Mouse (Mus musculus): ENCODE measurements around the gene Eif3c. TPM values are rescaled to one million over a fixed set of nuclear protein-coding genes. Genes with fewer than 3 reads are reported as not detected.

The Eif3c gene
- polyA plus RNA-seq, 1 experiment from 2014 or later: 207 TPM

- no peak for ATAC-seq (ENCODE audit: low FRiP score, low TSS enrichment)
- Histone ChIP-seq H3K27me3 (ENCODE audit: control insufficient read depth, insufficient read depth, low read length) (no peaks in the 10 kb centered on the region), H3K36me3 (ENCODE audit: control insufficient read depth, insufficient read depth, low read length) (peaks cover 14% of the 10 kb centered on the region), H3K9ac (ENCODE audit: low read depth, low read length) (no peak overlapping the region), H3K4me3 (ENCODE audit: low read length) (no peak overlapping the region), H3K27ac (ENCODE audit: low read depth, low read length) (no peak overlapping the region), H3K4me2 (replicated peaks; ENCODE audit: low read depth, low read length) (no peak overlapping the region), H3K9me3 (ENCODE audit: control insufficient read depth, low read length) (no peaks in the 10 kb centered on the region), H3K4me1 (ENCODE audit: control insufficient read depth, insufficient read depth, low read length) (no peaks in the 10 kb centered on the region; the same call in 1 of the 2 replicates)
- 92% methylated on average over 2 of the region's 2 CpGs for WGBS
Measured at GRCm38 (mm10) chr7:126504913-126505312, 61.3 kb downstream of the Eif3c start.

DNA sequence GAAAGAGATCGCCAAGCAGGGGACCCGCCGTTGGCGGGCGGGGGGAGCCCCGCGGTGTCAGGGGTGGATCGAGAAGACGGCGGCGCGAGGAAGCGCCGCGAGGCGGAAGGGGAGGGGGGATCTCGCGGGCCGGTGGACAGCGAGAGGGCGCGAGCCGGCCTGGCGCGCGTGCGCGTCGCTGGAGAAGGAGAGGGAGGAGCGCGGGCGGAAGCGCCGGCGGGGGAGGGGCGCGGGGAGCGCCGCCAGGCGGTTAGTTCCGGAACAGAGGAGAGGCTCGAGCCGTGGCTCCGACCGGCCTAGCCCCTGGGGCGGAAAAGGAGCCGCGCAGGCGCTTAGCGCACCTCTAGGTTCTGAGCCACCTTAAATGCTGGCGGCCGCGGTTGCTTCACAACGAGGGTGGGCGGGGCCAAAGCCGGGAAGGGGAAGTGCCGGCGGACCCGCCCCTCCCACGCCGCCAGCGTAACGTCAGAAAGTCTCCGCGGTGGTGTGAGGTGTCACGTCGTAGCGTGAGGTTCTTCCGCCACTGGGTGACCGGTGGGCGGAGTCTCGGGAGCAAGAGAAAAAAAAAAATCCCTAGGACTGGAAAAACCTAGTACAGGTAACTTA is 62.8 kb downstream of the Eif3c start, which contains the start of gene Atxn2l:
Atxn2l (minus strand) TSS at position 165 of the 606 bp plus-strand sequence.
- Histone ChIP-seq H3K4me1 (ENCODE audit: control insufficient read depth, insufficient read depth, low read length) (no peaks in the 10 kb centered on the region; the same call in 1 of the 2 replicates), H3K4me2 (replicated peaks; ENCODE audit: low read depth, low read length) (peak within 1 kb of the TSS; percentile 61), H3K9ac (ENCODE audit: low read depth, low read length) (peak within 1 kb of the TSS; percentile 100), H3K4me3 (ENCODE audit: low read length) (peak within 1 kb of the TSS; percentile 100), H3K36me3 (ENCODE audit: control insufficient read depth, insufficient read depth, low read length) (peaks cover 29% of the 10 kb centered on the region), H3K27me3 (ENCODE audit: control insufficient read depth, insufficient read depth, low read length) (no peaks in the 10 kb centered on the region), H3K27ac (ENCODE audit: low read depth, low read length) (peak within 1 kb of the TSS; percentile 100), H3K9me3 (ENCODE audit: control insufficient read depth, low read length) (no peaks in the 10 kb centered on the region)
- under 1% methylated on average over 59 of the region's 72 CpGs for WGBS
- ATAC-seq (ENCODE audit: low FRiP score, low TSS enrichment): peak; percentile 92

DNA sequence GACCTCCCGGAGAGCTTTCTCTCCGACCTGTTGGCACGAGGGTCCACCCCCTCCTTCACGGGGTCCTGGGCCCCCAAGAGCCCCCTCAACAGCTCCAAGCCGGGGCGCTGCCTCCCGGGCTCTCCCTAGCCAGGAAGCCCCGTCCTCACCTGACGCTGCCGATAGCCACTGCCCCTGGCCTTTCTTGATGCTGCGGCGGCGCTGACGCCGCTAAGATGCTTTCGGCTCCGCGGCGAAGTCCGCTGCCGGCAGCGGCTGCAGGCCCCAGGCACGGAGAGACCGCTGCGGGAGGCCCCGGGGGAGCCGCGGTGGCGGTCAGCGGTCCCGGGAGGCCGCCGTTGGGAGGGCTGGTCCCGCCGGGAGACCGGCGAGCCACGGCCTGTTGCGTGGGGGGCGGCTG is 63.5 kb downstream of the Eif3c start:
- H3K4me2 ChIP-seq (replicated peaks; ENCODE audit: low read depth, low read length): peak overlapping the region; percentile 35
- H3K27me3 ChIP-seq (ENCODE audit: control insufficient read depth, insufficient read depth, low read length): no peaks in the 10 kb centered on the region
- H3K9ac ChIP-seq (ENCODE audit: low read depth, low read length): peak overlapping the region; percentile 100
- H3K4me1 ChIP-seq (ENCODE audit: control insufficient read depth, insufficient read depth, low read length): no peaks in the 10 kb centered on the region; the same call in 1 of the 2 replicates
- 0% methylated on average over 40 of the region's 40 CpGs for WGBS
- peak overlapping the region; percentile 100 for H3K4me3 ChIP-seq (ENCODE audit: low read length)
- ATAC-seq (ENCODE audit: low FRiP score, low TSS enrichment): no peak
- H3K27ac ChIP-seq (ENCODE audit: low read depth, low read length): peak overlapping the region; percentile 100
- H3K36me3 ChIP-seq (ENCODE audit: control insufficient read depth, insufficient read depth, low read length): peaks cover 36% of the 10 kb centered on the region
- no peaks in the 10 kb centered on the region for H3K9me3 ChIP-seq (ENCODE audit: control insufficient read depth, low read length)

DNA sequence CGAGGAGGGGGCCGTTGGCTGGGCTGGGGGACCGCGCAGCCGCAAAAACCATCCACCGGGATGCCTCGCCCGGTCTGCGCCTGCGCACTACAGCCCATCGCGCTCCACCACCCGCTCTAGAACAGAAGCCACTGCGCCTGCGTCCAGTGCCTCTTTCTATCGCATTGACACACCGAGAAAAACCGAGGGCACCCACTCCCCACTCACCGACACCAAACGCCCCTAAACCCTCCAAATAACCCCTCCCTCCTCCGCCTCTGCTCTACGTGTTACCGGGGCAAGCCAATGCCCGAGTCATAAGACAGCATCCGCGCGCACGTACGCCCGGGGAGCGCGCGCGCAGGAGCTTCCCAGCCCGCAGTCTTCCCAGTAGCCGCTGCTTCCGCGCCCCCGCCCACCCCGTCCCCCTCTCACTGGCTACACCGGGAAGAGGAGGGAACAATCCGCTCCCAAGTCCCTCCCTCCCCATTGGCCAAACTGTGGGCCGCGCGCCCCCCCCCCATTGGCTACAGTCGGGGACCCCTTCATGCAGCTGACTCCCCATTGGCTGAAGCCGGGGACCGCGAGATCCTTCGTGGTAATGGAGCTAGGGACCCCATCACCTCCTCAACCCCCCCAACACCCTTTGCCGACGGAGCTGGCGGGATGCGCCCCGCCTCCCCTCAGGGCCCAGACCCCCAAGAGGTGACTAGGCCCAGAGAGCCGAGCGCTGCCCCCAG is 64.0 kb downstream of the Eif3c start:
- under 1% methylated on average over 50 of the region's 57 CpGs for WGBS
- peak overlapping the region; percentile 100 for H3K4me3 ChIP-seq (ENCODE audit: low read length)
- no peaks in the 10 kb centered on the region; the same call in 1 of the 2 replicates for H3K4me1 ChIP-seq (ENCODE audit: control insufficient read depth, insufficient read depth, low read length)
- H3K27me3 ChIP-seq (ENCODE audit: control insufficient read depth, insufficient read depth, low read length): no peaks in the 10 kb centered on the region
- H3K27ac ChIP-seq (ENCODE audit: low read depth, low read length): peak overlapping the region; percentile 100
- H3K9me3 ChIP-seq (ENCODE audit: control insufficient read depth, low read length): no peaks in the 10 kb centered on the region
- H3K9ac ChIP-seq (ENCODE audit: low read depth, low read length): peak overlapping the region; percentile 100
- ATAC-seq (ENCODE audit: low FRiP score, low TSS enrichment): peak; percentile 94
- H3K4me2 ChIP-seq (replicated peaks; ENCODE audit: low read depth, low read length): peak overlapping the region; percentile 72
- H3K36me3 ChIP-seq (ENCODE audit: control insufficient read depth, insufficient read depth, low read length): peaks cover 41% of the 10 kb centered on the region

DNA sequence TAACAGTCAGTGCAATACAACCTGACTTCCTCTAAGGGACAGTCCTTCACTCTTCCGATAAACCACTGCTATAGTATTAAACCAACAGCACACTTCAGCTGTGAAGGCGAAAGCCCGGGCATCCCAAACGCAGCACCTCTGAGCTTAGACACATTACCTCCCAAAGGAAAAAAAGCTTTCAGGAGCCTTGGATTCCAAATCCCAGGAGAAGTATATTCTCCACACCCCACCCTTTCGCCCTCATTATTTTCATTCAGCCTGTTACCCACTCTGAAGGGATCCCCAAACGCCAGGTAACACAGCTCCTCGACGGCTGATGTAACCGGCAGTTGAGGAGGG is 64.6 kb downstream of the Eif3c start:
- Histone ChIP-seq H3K4me1 (ENCODE audit: control insufficient read depth, insufficient read depth, low read length) (no peaks in the 10 kb centered on the region; the same call in 1 of the 2 replicates), H3K4me2 (replicated peaks; ENCODE audit: low read depth, low read length) (peak overlapping the region; percentile 72), H3K36me3 (ENCODE audit: control insufficient read depth, insufficient read depth, low read length) (peaks cover 47% of the 10 kb centered on the region), H3K4me3 (ENCODE audit: low read length) (peak overlapping the region; percentile 100), H3K27ac (ENCODE audit: low read depth, low read length) (peak overlapping the region; percentile 89), H3K9ac (ENCODE audit: low read depth, low read length) (peak overlapping the region; percentile 100), H3K9me3 (ENCODE audit: control insufficient read depth, low read length) (no peaks in the 10 kb centered on the region), H3K27me3 (ENCODE audit: control insufficient read depth, insufficient read depth, low read length) (no peaks in the 10 kb centered on the region)
- ATAC-seq (ENCODE audit: low FRiP score, low TSS enrichment): no peak
- 6% methylated on average over 9 of the region's 9 CpGs for WGBS

- no peak overlapping the region for H3K27ac ChIP-seq (ENCODE audit: low read depth, low read length)
- peaks cover 69% of the 10 kb centered on the region for H3K36me3 ChIP-seq (ENCODE audit: control insufficient read depth, insufficient read depth, low read length)
- H3K9ac ChIP-seq (ENCODE audit: low read depth, low read length): no peak overlapping the region
- no peak overlapping the region for H3K4me3 ChIP-seq (ENCODE audit: low read length)
- H3K4me2 ChIP-seq (replicated peaks; ENCODE audit: low read depth, low read length): no peak overlapping the region
- H3K4me1 ChIP-seq (ENCODE audit: control insufficient read depth, insufficient read depth, low read length): no peaks in the 10 kb centered on the region; the same call in 1 of the 2 replicates
- ATAC-seq (ENCODE audit: low FRiP score, low TSS enrichment): no peak
- H3K27me3 ChIP-seq (ENCODE audit: control insufficient read depth, insufficient read depth, low read length): no peaks in the 10 kb centered on the region
- WGBS: 95% methylated on average over 7 of the region's 7 CpGs
- H3K9me3 ChIP-seq (ENCODE audit: control insufficient read depth, low read length): no peaks in the 10 kb centered on the region
Measured at GRCm38 (mm10) chr7:126499416-126499815, 66.8 kb downstream of the Eif3c start.

DNA sequence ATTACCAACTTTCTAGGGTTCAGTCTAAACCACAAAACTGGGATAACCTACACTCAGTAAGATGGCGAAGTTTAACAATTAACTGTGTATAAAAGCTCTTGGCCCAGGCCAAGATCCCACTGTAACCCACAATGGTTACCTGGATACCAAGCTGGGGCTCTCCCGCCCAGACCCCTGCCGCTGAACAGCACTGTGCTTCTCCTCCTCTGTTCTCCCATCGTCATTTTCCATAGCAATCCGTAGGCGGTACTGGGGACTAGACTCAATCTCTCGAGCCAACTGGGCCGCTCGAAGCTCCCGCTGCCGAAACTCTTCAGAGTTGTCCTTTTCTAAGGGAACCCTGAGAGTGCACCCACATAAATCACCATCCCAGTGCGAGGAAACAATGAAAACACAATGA is 68.2 kb downstream of the Eif3c start:
- no peak overlapping the region for H3K4me3 ChIP-seq (ENCODE audit: low read length)
- no peaks in the 10 kb centered on the region; the same call in 1 of the 2 replicates for H3K4me1 ChIP-seq (ENCODE audit: control insufficient read depth, insufficient read depth, low read length)
- H3K4me2 ChIP-seq (replicated peaks; ENCODE audit: low read depth, low read length): no peak overlapping the region
- peaks cover 84% of the 10 kb centered on the region for H3K36me3 ChIP-seq (ENCODE audit: control insufficient read depth, insufficient read depth, low read length)
- 92% methylated on average over 12 of the region's 12 CpGs for WGBS
- ATAC-seq (ENCODE audit: low FRiP score, low TSS enrichment): no peak
- H3K9me3 ChIP-seq (ENCODE audit: control insufficient read depth, low read length): no peaks in the 10 kb centered on the region
- no peak overlapping the region for H3K9ac ChIP-seq (ENCODE audit: low read depth, low read length)
- no peaks in the 10 kb centered on the region for H3K27me3 ChIP-seq (ENCODE audit: control insufficient read depth, insufficient read depth, low read length)
- no peak overlapping the region for H3K27ac ChIP-seq (ENCODE audit: low read depth, low read length)

DNA sequence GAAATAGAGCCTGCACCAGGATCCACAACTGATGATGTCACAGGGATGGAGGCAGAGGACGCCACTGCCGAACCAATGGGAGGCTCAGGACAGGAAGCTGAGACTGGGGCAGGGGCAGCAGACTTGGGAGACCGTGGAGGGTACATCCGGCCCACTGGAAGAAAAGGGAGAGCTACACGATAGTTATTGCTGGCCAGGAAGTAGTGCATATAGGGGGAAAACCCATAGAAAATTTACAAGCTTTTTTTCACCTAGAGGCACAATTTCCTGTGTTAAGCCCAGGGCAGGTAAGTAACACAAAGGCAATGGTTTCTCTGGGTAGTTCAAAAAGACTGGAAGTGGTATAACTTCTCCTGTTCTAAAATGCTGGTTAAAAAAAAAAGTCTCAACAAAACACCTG is 69.7 kb downstream of the Eif3c start:
- Histone ChIP-seq H3K36me3 (ENCODE audit: control insufficient read depth, insufficient read depth, low read length) (peaks cover 98% of the 10 kb centered on the region), H3K9ac (ENCODE audit: low read depth, low read length) (no peak overlapping the region), H3K4me2 (replicated peaks; ENCODE audit: low read depth, low read length) (no peak overlapping the region), H3K4me1 (ENCODE audit: control insufficient read depth, insufficient read depth, low read length) (no peaks in the 10 kb centered on the region; the same call in 1 of the 2 replicates), H3K9me3 (ENCODE audit: control insufficient read depth, low read length) (no peaks in the 10 kb centered on the region), H3K27me3 (ENCODE audit: control insufficient read depth, insufficient read depth, low read length) (no peaks in the 10 kb centered on the region), H3K4me3 (ENCODE audit: low read length) (no peak overlapping the region), H3K27ac (ENCODE audit: low read depth, low read length) (no peak overlapping the region)
- WGBS: 90% methylated on average over 5 of the region's 5 CpGs
- no peak for ATAC-seq (ENCODE audit: low FRiP score, low TSS enrichment)

Measured in kidney, embryonic 14.5 days (tissue).